Mouse (Mus musculus): ENCODE results near the gene Gna14. TPM values are rescaled to one million over a fixed set of nuclear protein-coding genes. Genes with fewer than 3 reads are reported as not detected.

The Gna14 gene
- polyA plus RNA-seq, 1 experiment from 2014 or later, result 1.4 TPM

- no peaks in the 10 kb centered on the region for H3K27me3 ChIP-seq (ENCODE audit: control insufficient read depth, insufficient read depth, low read length)
- no peaks in the 10 kb centered on the region for H3K9me3 ChIP-seq (replicated peaks; ENCODE audit: control insufficient read depth, low read length)
- H3K4me1 ChIP-seq (ENCODE audit: control insufficient read depth, insufficient read depth, low read length), result no peaks in the 10 kb centered on the region
- H3K4me3 ChIP-seq (ENCODE audit: low read depth, low read length), result no peak overlapping the region
- H3K27ac ChIP-seq (ENCODE audit: low read depth, low read length), result no peak overlapping the region
- no peak overlapping the region for H3K9ac ChIP-seq (ENCODE audit: low read depth, low read length)
- H3K4me2 ChIP-seq, result no peak overlapping the region
- ATAC-seq (replicated peaks; ENCODE audit: insufficient number of reproducible peaks, low FRiP score, low TSS enrichment), result no peak
- WGBS (ENCODE audit: insufficient replicate concordance), result 88% methylated on average over 14 of the region's 14 CpGs
- H3K36me3 ChIP-seq (ENCODE audit: control insufficient read depth, insufficient read depth, low read length), result no peaks in the 10 kb centered on the region
These were observed 25.3 kb downstream of the Gna14 start for GRCm38 (mm10) chr19:16460831-16461230.

GRCm38 (mm10) chr19:16462461-16462860 lies 26.9 kb downstream of the Gna14 start:
- Histone ChIP-seq H3K9me3 (replicated peaks; ENCODE audit: control insufficient read depth, low read length) (no peaks in the 10 kb centered on the region), H3K4me3 (ENCODE audit: low read depth, low read length) (no peak overlapping the region), H3K9ac (ENCODE audit: low read depth, low read length) (no peak overlapping the region), H3K27me3 (ENCODE audit: control insufficient read depth, insufficient read depth, low read length) (no peaks in the 10 kb centered on the region), H3K4me1 (ENCODE audit: control insufficient read depth, insufficient read depth, low read length) (no peaks in the 10 kb centered on the region), H3K4me2 (no peak overlapping the region), H3K36me3 (ENCODE audit: control insufficient read depth, insufficient read depth, low read length) (no peaks in the 10 kb centered on the region), H3K27ac (ENCODE audit: low read depth, low read length) (no peak overlapping the region)
- 66% methylated on average over 9 of the region's 9 CpGs for WGBS (ENCODE audit: insufficient replicate concordance)
- ATAC-seq (replicated peaks; ENCODE audit: insufficient number of reproducible peaks, low FRiP score, low TSS enrichment), result no peak

GRCm38 (mm10) chr19:16464730-16465129 lies 29.2 kb downstream of the Gna14 start:
- Histone ChIP-seq H3K9me3 (replicated peaks; ENCODE audit: control insufficient read depth, low read length) (no peaks in the 10 kb centered on the region), H3K4me2 (no peak overlapping the region), H3K4me3 (ENCODE audit: low read depth, low read length) (no peak overlapping the region), H3K27me3 (ENCODE audit: control insufficient read depth, insufficient read depth, low read length) (no peaks in the 10 kb centered on the region), H3K27ac (ENCODE audit: low read depth, low read length) (no peak overlapping the region), H3K4me1 (ENCODE audit: control insufficient read depth, insufficient read depth, low read length) (no peaks in the 10 kb centered on the region), H3K9ac (ENCODE audit: low read depth, low read length) (no peak overlapping the region), H3K36me3 (ENCODE audit: control insufficient read depth, insufficient read depth, low read length) (no peaks in the 10 kb centered on the region)
- WGBS (ENCODE audit: insufficient replicate concordance), result 62% methylated on average over 4 of the region's 4 CpGs
- ATAC-seq (replicated peaks; ENCODE audit: insufficient number of reproducible peaks, low FRiP score, low TSS enrichment), result no peak

- Histone ChIP-seq H3K9me3 (replicated peaks; ENCODE audit: control insufficient read depth, low read length) (no peaks in the 10 kb centered on the region; the same call in 1 of the 2 replicates), H3K4me3 (ENCODE audit: low read depth, low read length) (no peak overlapping the region), H3K27ac (ENCODE audit: low read depth, low read length) (no peak overlapping the region), H3K4me2 (no peak overlapping the region), H3K27me3 (ENCODE audit: control insufficient read depth, insufficient read depth, low read length) (no peaks in the 10 kb centered on the region), H3K4me1 (ENCODE audit: control insufficient read depth, insufficient read depth, low read length) (no peaks in the 10 kb centered on the region), H3K36me3 (ENCODE audit: control insufficient read depth, insufficient read depth, low read length) (no peaks in the 10 kb centered on the region), H3K9ac (ENCODE audit: low read depth, low read length) (no peak overlapping the region)
- WGBS (ENCODE audit: insufficient replicate concordance), result 57% methylated on average over 2 of the region's 2 CpGs
- ATAC-seq (replicated peaks; ENCODE audit: insufficient number of reproducible peaks, low FRiP score, low TSS enrichment), result no peak
These were observed 33.3 kb downstream of the Gna14 start for GRCm38 (mm10) chr19:16468756-16469374.

- Histone ChIP-seq H3K9ac (ENCODE audit: low read depth, low read length) (no peak overlapping the region), H3K9me3 (replicated peaks; ENCODE audit: control insufficient read depth, low read length) (no peaks in the 10 kb centered on the region; the same call in 1 of the 2 replicates), H3K27me3 (ENCODE audit: control insufficient read depth, insufficient read depth, low read length) (no peaks in the 10 kb centered on the region), H3K36me3 (ENCODE audit: control insufficient read depth, insufficient read depth, low read length) (no peaks in the 10 kb centered on the region), H3K4me1 (ENCODE audit: control insufficient read depth, insufficient read depth, low read length) (peaks cover 3% of the 10 kb centered on the region; the same call in 1 of the 2 replicates), H3K27ac (ENCODE audit: low read depth, low read length) (no peak overlapping the region), H3K4me2 (no peak overlapping the region), H3K4me3 (ENCODE audit: low read depth, low read length) (no peak overlapping the region)
- ATAC-seq (replicated peaks; ENCODE audit: insufficient number of reproducible peaks, low FRiP score, low TSS enrichment), result no peak
- 66% methylated on average over 5 of the region's 5 CpGs for WGBS (ENCODE audit: insufficient replicate concordance)
These were observed 37.1 kb downstream of the Gna14 start for GRCm38 (mm10) chr19:16472655-16473054.

- Histone ChIP-seq H3K27ac (ENCODE audit: low read depth, low read length) (no peak overlapping the region), H3K36me3 (ENCODE audit: control insufficient read depth, insufficient read depth, low read length) (no peaks in the 10 kb centered on the region), H3K9ac (ENCODE audit: low read depth, low read length) (no peak overlapping the region), H3K4me3 (ENCODE audit: low read depth, low read length) (no peak overlapping the region), H3K9me3 (replicated peaks; ENCODE audit: control insufficient read depth, low read length) (no peaks in the 10 kb centered on the region; the same call in 1 of the 2 replicates), H3K4me2 (no peak overlapping the region), H3K4me1 (ENCODE audit: control insufficient read depth, insufficient read depth, low read length) (peaks cover 3% of the 10 kb centered on the region; the same call in 1 of the 2 replicates), H3K27me3 (ENCODE audit: control insufficient read depth, insufficient read depth, low read length) (no peaks in the 10 kb centered on the region)
- 57% methylated on average over 12 of the region's 12 CpGs for whole genome bisulfite sequencing (ENCODE audit: insufficient replicate concordance)
- no peak for ATAC-seq (replicated peaks; ENCODE audit: insufficient number of reproducible peaks, low FRiP score, low TSS enrichment)
These were observed 41.9 kb downstream of the Gna14 start for GRCm38 (mm10) chr19:16477314-16477946.

DNA sequence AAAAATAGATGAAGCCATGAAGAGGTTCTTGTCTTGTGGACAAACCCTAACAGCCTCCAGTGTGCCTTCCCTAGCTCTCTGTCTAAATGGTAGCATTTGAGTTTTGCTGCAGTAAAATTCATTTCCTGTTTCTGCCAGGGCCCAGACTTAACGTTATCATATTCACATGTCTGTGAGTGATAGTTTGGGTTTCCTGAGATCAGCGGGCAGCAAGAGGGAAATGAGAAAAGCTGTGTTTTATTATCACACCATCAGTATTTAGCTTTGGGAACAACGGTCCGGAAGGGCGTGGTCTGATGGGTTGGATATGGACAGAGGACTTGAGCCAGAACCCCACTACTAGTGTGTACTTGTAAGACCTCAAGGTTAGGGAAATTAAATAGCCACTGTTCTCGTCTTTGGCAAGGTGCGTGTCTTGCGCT lies 42.6 kb downstream of the Gna14 start:
- ATAC-seq (replicated peaks; ENCODE audit: insufficient number of reproducible peaks, low FRiP score, low TSS enrichment), result no peak
- Histone ChIP-seq H3K27ac (ENCODE audit: low read depth, low read length) (no peak overlapping the region), H3K9ac (ENCODE audit: low read depth, low read length) (no peak overlapping the region)

DNA sequence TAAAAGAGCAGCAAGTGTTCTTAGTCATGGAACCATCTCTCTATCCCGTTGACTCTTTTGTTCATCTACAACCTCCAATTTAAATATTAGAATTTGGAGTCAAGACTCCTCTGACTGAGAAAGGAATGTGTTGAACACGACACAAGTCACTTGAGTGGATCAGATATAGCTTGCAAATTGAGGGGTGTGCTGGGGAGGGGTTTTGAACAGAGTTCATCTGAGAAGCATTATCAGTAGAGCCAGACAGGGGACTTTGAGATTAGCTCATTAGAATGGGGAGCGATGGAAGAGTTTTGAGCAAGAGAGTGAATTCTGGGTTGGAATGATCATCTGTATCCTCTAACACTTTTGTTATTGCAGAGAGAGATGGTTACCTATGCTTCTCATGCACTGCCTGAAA lies 46.5 kb downstream of the Gna14 start:
- no peak overlapping the region for H3K4me3 ChIP-seq (ENCODE audit: low read depth, low read length)
- no peaks in the 10 kb centered on the region for H3K27me3 ChIP-seq (ENCODE audit: control insufficient read depth, insufficient read depth, low read length)
- no peaks in the 10 kb centered on the region for H3K9me3 ChIP-seq (replicated peaks; ENCODE audit: control insufficient read depth, low read length)
- no peak for ATAC-seq (replicated peaks; ENCODE audit: insufficient number of reproducible peaks, low FRiP score, low TSS enrichment)
- H3K4me1 ChIP-seq (ENCODE audit: control insufficient read depth, insufficient read depth, low read length), result peaks cover 3% of the 10 kb centered on the region; the same call in 1 of the 2 replicates
- WGBS (ENCODE audit: insufficient replicate concordance), result 62% methylated on average over 3 of the region's 3 CpGs
- H3K27ac ChIP-seq (ENCODE audit: low read depth, low read length), result no peak overlapping the region
- no peak overlapping the region for H3K4me2 ChIP-seq
- no peak overlapping the region for H3K9ac ChIP-seq (ENCODE audit: low read depth, low read length)
- no peaks in the 10 kb centered on the region for H3K36me3 ChIP-seq (ENCODE audit: control insufficient read depth, insufficient read depth, low read length)

More for the DNA sequence above, 42.6 kb downstream of the Gna14 start:
- no peaks in the 10 kb centered on the region for H3K27me3 ChIP-seq (ENCODE audit: control insufficient read depth, insufficient read depth, low read length)
- no peaks in the 10 kb centered on the region; the same call in 1 of the 2 replicates for H3K9me3 ChIP-seq (replicated peaks; ENCODE audit: control insufficient read depth, low read length)
- H3K4me3 ChIP-seq (ENCODE audit: low read depth, low read length), result no peak overlapping the region
- 57% methylated on average over 8 of the region's 8 CpGs for WGBS (ENCODE audit: insufficient replicate concordance)
- no peak overlapping the region for H3K4me2 ChIP-seq
- peaks cover 3% of the 10 kb centered on the region; the same call in 1 of the 2 replicates for H3K4me1 ChIP-seq (ENCODE audit: control insufficient read depth, insufficient read depth, low read length)
- no peaks in the 10 kb centered on the region for H3K36me3 ChIP-seq (ENCODE audit: control insufficient read depth, insufficient read depth, low read length)

GRCm38 (mm10) chr19:16484237-16484636 lies 48.7 kb downstream of the Gna14 start:
- H3K4me2 ChIP-seq, result no peak overlapping the region

More at GRCm38 (mm10) chr19:16484237-16484636, 48.7 kb downstream of the Gna14 start:
- H3K9ac ChIP-seq (ENCODE audit: low read depth, low read length), result no peak overlapping the region
- H3K9me3 ChIP-seq (replicated peaks; ENCODE audit: control insufficient read depth, low read length), result no peaks in the 10 kb centered on the region
- no peaks in the 10 kb centered on the region for H3K4me1 ChIP-seq (ENCODE audit: control insufficient read depth, insufficient read depth, low read length)
- no peak for ATAC-seq (replicated peaks; ENCODE audit: insufficient number of reproducible peaks, low FRiP score, low TSS enrichment)
- H3K36me3 ChIP-seq (ENCODE audit: control insufficient read depth, insufficient read depth, low read length), result no peaks in the 10 kb centered on the region
- H3K4me3 ChIP-seq (ENCODE audit: low read depth, low read length), result no peak overlapping the region
- H3K27ac ChIP-seq (ENCODE audit: low read depth, low read length), result no peak overlapping the region
- 90% methylated on average over 10 of the region's 10 CpGs for WGBS (ENCODE audit: insufficient replicate concordance)
- no peaks in the 10 kb centered on the region for H3K27me3 ChIP-seq (ENCODE audit: control insufficient read depth, insufficient read depth, low read length)

Data from heart, embryonic 11.5 days (tissue).